Mouse (Mus musculus) c-Kit-positive CD71-negative TER-119-negative erythroid progenitor cells, embryonic 14.5 days (primary cell): ENCODE results near the gene Psip1.
"Not testable (repeated sequence)": the region's sequence is repeated elsewhere in the genome, so short reads cannot be mapped to it uniquely, and the experiment has no call there.

Experiments used
- DNase-seq: peaks from one replicate; pipeline ENCODE4 v3.0.0-alpha.2; 2013; ENCODE audit warnings: low read depth

Psip1 gene

GRCm38 (mm10) chr4:83500154-83501036 is 14.1 kb upstream of the Psip1 start:
- no peak for DNase-seq

- DNase-seq = not testable (repeated sequence)
These were observed 10.8 kb upstream of the Psip1 start for GRCm38 (mm10) chr4:83497013-83497412.

GRCm38 (mm10) chr4:83493112-83493511 is 6.9 kb upstream of the Psip1 start:
- no peak for DNase-seq

GRCm38 (mm10) chr4:83489121-83489520 is 2.9 kb upstream of the Psip1 start:
- DNase-seq = no peak

GRCm38 (mm10) chr4:83485735-83486116 is 533 bp downstream of the Psip1 start:
- DNase-seq = peak; percentile 77

- no peak for DNase-seq
These were observed 1.0 kb downstream of the Psip1 start for GRCm38 (mm10) chr4:83485250-83485649.

GRCm38 (mm10) chr4:83468208-83468607 is 18.1 kb downstream of the Psip1 start:
- no peak for DNase-seq

- no peak for DNase-seq
These were observed 18.6 kb downstream of the Psip1 start for GRCm38 (mm10) chr4:83467615-83468014.

GRCm38 (mm10) chr4:83464827-83465226 is 21.4 kb downstream of the Psip1 start:
- DNase-seq = no peak

- no peak for DNase-seq
These were observed 26.2 kb downstream of the Psip1 start for GRCm38 (mm10) chr4:83460106-83460505.

GRCm38 (mm10) chr4:83450785-83451184 is 35.5 kb downstream of the Psip1 start:
- DNase-seq = no peak

GRCm38 (mm10) chr4:83441050-83441449 is 45.2 kb downstream of the Psip1 start:
- DNase-seq = no peak

- peak; percentile 4 for DNase-seq
These were observed 47.2 kb downstream of the Psip1 start for GRCm38 (mm10) chr4:83439045-83439444.

GRCm38 (mm10) chr4:83438116-83438515 is 48.1 kb downstream of the Psip1 start:
- DNase-seq = no peak

- no peak for DNase-seq
These were observed 49.9 kb downstream of the Psip1 start for GRCm38 (mm10) chr4:83436375-83436774.

- DNase-seq = no peak
These were observed 53.4 kb downstream of the Psip1 start for GRCm38 (mm10) chr4:83432901-83433300.

- no peak for DNase-seq
These were observed 54.3 kb downstream of the Psip1 start for GRCm38 (mm10) chr4:83431950-83432349.

GRCm38 (mm10) chr4:83428845-83429244 is 57.4 kb downstream of the Psip1 start:
- peak; percentile 9 for DNase-seq

GRCm38 (mm10) chr4:83427696-83428095 is 58.6 kb downstream of the Psip1 start:
- no peak for DNase-seq

GRCm38 (mm10) chr4:83427141-83427540 is 59.1 kb downstream of the Psip1 start:
- DNase-seq = no peak

- no peak for DNase-seq
These were observed 61.1 kb downstream of the Psip1 start for GRCm38 (mm10) chr4:83425119-83425518.

- no peak for DNase-seq
These were observed 62.6 kb downstream of the Psip1 start for GRCm38 (mm10) chr4:83423641-83424040.

GRCm38 (mm10) chr4:83418781-83419180 is 67.5 kb downstream of the Psip1 start:
- no peak for DNase-seq

GRCm38 (mm10) chr4:83417820-83418186 is 68.5 kb downstream of the Psip1 start:
- no peak for DNase-seq
